Mouse (Mus musculus) thymus, adult 2 months (tissue): ENCODE data around the gene Il18bp.

Experiments used
- CTCF ChIP-seq: fragments of 200-500 bp; IDR thresholded peaks from 2 replicates; pipeline ENCODE4 v1.5.1; 2012; ENCODE audit warnings: mild to moderate bottlenecking, control low read depth, low read length, moderate library complexity, borderline replicate concordance; ENCODE audit not compliant: control insufficient read depth, poor library complexity, insufficient read depth; ENCODE audit errors: extremely low read depth
- POLR2A ChIP-seq: fragments of 200-500 bp; IDR thresholded peaks from 2 replicates; pipeline ENCODE4 v1.6.1; 2012; ENCODE audit warnings: mild to moderate bottlenecking, low read length, control low read depth, moderate library complexity; ENCODE audit not compliant: control insufficient read depth, poor library complexity, insufficient read depth; ENCODE audit errors: extremely low read depth

DNA sequence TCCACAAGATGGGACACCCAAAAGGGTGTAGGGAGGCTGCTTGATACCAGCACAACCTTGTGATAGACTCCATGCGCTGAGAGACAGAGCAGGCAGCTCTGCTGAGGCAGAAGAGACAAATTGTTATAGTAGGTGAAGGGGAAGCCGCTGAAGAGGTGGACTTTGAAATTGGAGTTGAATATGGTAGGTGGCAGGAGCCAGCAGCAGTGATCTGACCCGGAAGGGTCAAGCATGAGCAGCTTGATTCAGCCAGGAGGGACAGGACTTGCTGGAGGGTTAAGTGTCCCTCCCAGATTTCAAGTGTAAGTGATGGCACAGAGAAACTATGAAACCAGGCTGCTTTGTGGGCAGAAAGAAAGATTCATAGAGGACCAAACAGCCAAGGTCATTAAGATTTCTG is 33.4 kb downstream of the Il18bp start:
- TF ChIP-seq CTCF (no peak), POLR2A (no peak)
